Mouse (Mus musculus): ENCODE measurements around the gene Mrap. TPM values are rescaled to one million over a fixed set of nuclear protein-coding genes. Genes with fewer than 3 reads are reported as not detected.

Gene Mrap
- polyA plus RNA-seq, 1 experiment from 2014 or later = 1.9 TPM

- no peak for DNase-seq (ENCODE audit: low spot score)
Observed at GRCm38 (mm10) chr16:90753386-90753941, 15.5 kb downstream of the Mrap start.

DNA sequence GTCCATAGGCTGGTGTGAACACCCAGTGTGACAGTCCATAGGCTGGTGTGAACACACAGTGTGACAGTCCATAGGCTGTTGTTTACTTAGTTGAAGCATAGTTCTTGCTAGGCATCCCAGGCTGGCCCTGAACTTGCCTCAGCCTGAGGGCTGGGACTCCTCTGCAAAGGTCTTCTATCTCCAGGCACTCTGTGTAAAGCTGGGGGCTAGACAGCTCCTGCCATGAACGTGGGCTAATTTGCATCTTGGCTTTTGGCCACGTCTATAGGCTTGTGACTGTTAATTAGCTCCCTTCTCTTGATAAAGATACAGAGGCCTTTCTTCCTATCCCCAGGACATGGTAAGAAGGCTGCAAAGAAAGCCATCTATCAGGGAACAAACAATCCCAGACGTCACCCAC, 21.3 kb downstream of the Mrap start:
- no peak for DNase-seq (ENCODE audit: low spot score)

GRCm38 (mm10) chr16:90760515-90760914, 22.5 kb downstream of the Mrap start:
- DNase-seq (ENCODE audit: low spot score) = no peak

- DNase-seq (ENCODE audit: low spot score) = no peak
Observed at GRCm38 (mm10) chr16:90765195-90765877, 27.3 kb downstream of the Mrap start.

DNA sequence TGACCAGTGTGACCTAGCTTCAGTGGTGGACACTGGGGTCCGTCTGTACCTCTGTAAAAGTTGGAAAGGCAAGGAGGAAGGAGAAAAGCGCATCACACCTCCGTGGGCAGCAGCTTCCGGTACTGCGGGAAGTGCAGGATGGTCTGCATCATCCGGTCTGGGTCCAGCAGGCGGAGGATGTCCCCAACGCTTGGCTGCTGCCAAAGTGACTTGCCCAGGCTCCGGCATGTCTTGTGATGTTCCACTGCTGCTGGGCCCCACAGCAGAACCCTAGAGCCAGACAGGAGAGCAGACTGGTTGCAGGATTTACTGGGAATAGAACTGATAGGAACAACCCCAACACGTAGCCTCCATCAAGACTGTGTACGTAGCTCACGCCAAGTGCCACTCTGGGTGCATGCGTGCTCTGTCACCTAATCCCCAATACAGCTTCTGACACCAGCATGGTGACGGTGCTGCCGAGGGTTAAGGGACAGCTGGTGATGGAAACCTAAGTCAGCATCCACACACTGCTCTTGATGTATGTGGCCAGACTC, 29.0 kb downstream of the Mrap start:
- DNase-seq (ENCODE audit: low spot score) = no peak

DNA sequence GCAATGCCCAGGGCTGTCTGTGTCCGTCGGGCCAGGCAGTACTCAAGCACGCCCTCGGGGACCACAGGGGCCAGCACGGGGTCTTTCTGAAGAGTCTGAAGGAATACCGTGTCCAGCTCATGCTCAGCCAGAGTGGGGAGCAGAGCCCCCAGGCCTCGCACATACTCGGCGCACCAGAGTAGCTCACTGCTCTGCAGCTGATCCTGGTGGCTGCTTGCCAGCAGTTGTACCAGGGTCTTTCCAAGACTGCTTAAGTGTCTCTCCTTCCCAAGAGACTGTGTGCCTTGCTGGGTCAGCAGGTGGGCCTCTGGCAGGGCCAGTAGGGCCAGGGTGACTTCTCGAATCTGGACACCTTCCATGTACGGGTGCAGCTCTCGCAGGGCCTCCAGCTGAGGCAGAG, 36.2 kb downstream of the Mrap start:
- DNase-seq (ENCODE audit: low spot score) = no peak

GRCm38 (mm10) chr16:90774646-90775045, 36.6 kb downstream of the Mrap start:
- DNase-seq (ENCODE audit: low spot score) = no peak

DNA sequence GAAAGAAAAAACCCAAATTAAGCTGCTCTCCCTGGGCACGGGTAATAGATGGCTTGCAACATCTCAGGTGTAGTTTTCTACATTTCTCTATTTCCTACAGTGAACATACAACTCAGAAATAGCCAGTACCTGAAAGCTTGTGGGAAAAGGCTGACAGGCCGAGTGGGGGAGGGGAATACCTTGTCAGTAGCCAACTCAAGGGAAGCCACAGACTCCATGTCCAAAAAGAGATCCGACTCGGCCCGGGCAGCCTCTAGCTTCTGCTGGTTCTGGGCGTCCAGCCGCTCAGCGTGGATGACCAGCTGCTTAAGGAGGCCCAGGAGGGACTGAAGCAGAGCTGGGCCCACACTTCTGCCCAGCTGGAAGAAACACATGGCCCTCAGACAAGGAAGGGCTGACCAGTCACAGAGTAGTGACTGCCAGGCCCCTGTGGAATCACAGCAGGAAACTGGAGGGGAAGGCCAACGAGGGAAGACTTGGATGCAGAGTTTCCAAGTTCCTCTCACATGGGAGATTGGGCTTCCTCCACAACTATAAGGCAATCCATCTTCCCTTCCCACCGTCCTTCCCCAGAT, 38.0 kb downstream of the Mrap start:
- DNase-seq (ENCODE audit: low spot score) = no peak

GRCm38 (mm10) chr16:90779783-90780182, 41.8 kb downstream of the Mrap start:
- DNase-seq (ENCODE audit: low spot score) = no peak

GRCm38 (mm10) chr16:90783302-90783701, 45.3 kb downstream of the Mrap start:
- no peak for DNase-seq (ENCODE audit: low spot score)

DNA sequence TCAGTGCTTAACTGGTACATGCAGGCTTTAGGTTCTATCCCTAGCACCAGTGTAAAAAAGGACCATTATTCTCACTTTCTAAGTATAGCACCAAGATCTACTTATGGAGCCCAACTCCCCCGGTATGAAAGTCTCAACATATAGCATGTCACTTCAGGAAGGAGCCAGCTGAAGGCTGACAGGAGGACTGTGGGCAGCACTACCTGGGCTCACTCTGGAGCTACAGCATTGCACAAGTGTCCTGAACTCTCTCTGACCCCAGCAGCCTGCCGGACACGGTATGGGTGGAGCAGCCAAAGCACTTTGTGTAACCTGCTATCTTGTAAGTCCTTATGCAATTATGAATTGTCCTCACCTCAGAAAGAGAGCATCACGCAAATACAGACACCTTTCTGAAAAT, 47.2 kb downstream of the Mrap start:
- no peak for DNase-seq (ENCODE audit: low spot score)

- no peak for DNase-seq (ENCODE audit: low spot score)
Observed at GRCm38 (mm10) chr16:90788580-90788979, 50.6 kb downstream of the Mrap start.

GRCm38 (mm10) chr16:90790946-90791345, 52.9 kb downstream of the Mrap start:
- DNase-seq (ENCODE audit: low spot score) = no peak

DNA sequence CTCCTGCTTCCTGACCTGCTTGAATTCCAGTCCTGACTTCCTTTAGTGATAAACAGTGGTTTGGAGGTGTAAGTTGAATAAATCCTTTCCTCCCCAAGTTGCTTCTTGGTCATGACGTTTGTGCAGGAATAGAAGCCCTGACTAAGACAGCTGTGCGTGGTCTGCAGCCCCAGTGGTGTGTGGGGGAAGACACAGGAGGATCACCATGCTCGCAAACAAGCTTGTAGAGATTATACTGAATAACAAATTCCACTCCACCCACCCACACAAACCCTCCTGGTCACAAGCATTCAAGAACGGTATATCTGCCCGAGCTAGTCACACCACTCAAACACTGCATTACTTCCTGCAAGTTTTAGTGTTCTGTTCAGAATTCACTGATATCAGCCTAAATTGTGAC, 54.1 kb downstream of the Mrap start:
- no peak for DNase-seq (ENCODE audit: low spot score)

GRCm38 (mm10) chr16:90792500-90792899, 54.5 kb downstream of the Mrap start:
- no peak for DNase-seq (ENCODE audit: low spot score)

DNA sequence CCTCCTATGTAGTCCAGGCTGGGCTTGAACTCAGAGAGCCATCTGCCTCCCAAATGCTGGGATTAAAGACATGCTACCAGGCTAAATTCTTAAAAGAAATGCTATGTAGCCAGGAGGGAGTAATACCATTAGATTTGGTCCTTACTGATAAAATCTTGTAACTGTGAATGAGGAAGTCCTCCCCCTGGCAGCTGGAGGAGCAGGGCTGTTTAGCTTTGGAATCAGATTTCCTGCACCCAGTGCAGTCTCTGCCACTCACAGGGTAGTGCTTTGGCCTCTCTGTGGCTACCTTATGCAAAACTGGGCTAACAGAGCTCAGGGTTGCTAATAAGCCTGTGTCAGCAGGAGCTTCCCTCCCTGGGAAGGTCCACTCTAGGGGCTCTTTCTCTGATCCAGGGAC, 56.7 kb downstream of the Mrap start:
- DNase-seq (ENCODE audit: low spot score) = no peak

DNA sequence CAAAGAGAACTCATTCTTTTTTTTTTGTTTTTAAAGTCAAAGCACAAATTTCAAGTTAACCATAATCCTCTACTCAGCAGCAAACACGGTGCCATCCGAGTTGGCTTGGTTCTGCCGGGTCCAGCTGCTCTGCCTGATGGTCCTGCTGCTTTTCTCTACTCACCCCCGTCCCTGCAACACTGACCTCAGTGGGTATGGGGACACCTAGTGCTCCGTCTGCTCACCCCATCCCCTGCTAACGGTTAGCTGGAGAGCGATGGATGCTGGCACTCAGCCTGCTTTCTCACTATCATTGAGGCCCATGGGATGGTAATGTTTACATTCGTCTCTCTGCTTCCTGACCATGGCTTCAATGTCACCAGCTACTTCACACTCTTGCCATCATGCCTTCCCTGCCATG, 60.4 kb downstream of the Mrap start:
- no peak for DNase-seq (ENCODE audit: low spot score)

DNA sequence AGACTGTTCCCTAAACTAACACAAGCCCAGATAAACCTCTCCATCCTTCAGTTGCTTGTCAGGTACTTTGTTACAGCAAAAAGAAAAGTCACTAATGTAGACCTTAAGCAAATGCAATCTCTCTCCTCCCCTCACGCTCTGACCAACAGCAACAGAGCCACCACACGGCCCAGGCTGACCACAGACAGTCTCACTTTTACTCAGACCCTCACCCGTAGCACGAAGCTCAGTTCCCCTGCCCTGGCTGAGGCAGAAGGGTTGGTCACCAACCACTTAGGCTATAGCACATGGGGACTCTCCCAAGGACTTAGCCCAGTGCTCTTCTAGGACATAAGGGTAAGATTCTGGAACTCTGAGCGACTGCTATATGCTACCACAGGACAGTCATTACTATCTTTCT, 60.8 kb downstream of the Mrap start:
- no peak for DNase-seq (ENCODE audit: low spot score)

Other genes starting within 250 kb of the Mrap start
- gene Mis18a, start 10.8 kb upstream of the Mrap start, polyA plus RNA-seq (2015; fragmentation: Nextera tagmentation; extraction: Ambion mirVana) = 94.3 and 99.2 TPM in 2 replicates
- 6.0 and 6.2 TPM in 2 replicates for gene Urb1, start 72.2 kb downstream of the Mrap start, polyA plus RNA-seq (2015; fragmentation: Nextera tagmentation; extraction: Ambion mirVana)
- 0.35 and 0.62 TPM in 2 replicates for gene Eva1c, start 88.5 kb downstream of the Mrap start, polyA plus RNA-seq (2015; fragmentation: Nextera tagmentation; extraction: Ambion mirVana)
- 61.4 and 62.9 TPM in 2 replicates for gene Cfap298, start 196.9 kb downstream of the Mrap start, polyA plus RNA-seq (2015; fragmentation: Nextera tagmentation; extraction: Ambion mirVana)

Data from thymus, postnatal 0 days (tissue).